Mouse (Mus musculus): ENCODE measurements at regions not wholly inside any gene's neighbourhood (a gene's known extent, or its start where the extent isn't known, plus 50 kb on each side); places are given as distances from the start of the nearest gene placed in this dataset.
A peak's percentile ranks its signal among the peaks of the same experiment; 100 is the strongest.

GRCm38 (mm10) chr3:130827021-130827420, 96.8 kb upstream of the Rpl34 start:
- Histone ChIP-seq H3K27me3 (ENCODE audit: control insufficient read depth, insufficient read depth, low read length) (no peaks in the 10 kb centered on the region), H3K4me1 (ENCODE audit: control insufficient read depth, insufficient read depth, low read length) (no peaks in the 10 kb centered on the region), H3K4me3 (replicated peaks; ENCODE audit: insufficient read depth, low read depth, low read length) (no peak overlapping the region), H3K27ac (ENCODE audit: insufficient read depth, low read length) (no peak overlapping the region)
- TF ChIP-seq CTCF (IDR thresholded peaks at IDR 0.05; ENCODE audit: borderline replicate concordance, insufficient read depth, low read depth, low read length) (no peak), POLR2A (IDR thresholded peaks at IDR 0.05; ENCODE audit: borderline replicate concordance, insufficient read depth, low read length) (no peak)
- 29% methylated on average over 6 of the region's 6 CpGs for WGBS
- DNase-seq = no peak

GRCm38 (mm10) chr3:130819837-130820098, 89.6 kb upstream of the Rpl34 start:
- H3K27ac ChIP-seq (ENCODE audit: insufficient read depth, low read length) = no peak overlapping the region
- H3K4me1 ChIP-seq (ENCODE audit: control insufficient read depth, insufficient read depth, low read length) = no peaks in the 10 kb centered on the region
- no peak for TF ChIP-seq CTCF (IDR thresholded peaks at IDR 0.05; ENCODE audit: borderline replicate concordance, insufficient read depth, low read depth, low read length)
- no peak for TF ChIP-seq POLR2A (IDR thresholded peaks at IDR 0.05; ENCODE audit: borderline replicate concordance, insufficient read depth, low read length)
- 88% methylated on average over 9 of the region's 9 CpGs for WGBS
- H3K27me3 ChIP-seq (ENCODE audit: control insufficient read depth, insufficient read depth, low read length) = no peaks in the 10 kb centered on the region
- DNase-seq = no peak
- H3K4me3 ChIP-seq (replicated peaks; ENCODE audit: insufficient read depth, low read depth, low read length) = no peak overlapping the region

- TF ChIP-seq POLR2A (IDR thresholded peaks at IDR 0.05; ENCODE audit: borderline replicate concordance, insufficient read depth, low read length) (no peak), CTCF (IDR thresholded peaks at IDR 0.05; ENCODE audit: borderline replicate concordance, insufficient read depth, low read depth, low read length) (no peak)
- Histone ChIP-seq H3K4me1 (ENCODE audit: control insufficient read depth, insufficient read depth, low read length) (no peaks in the 10 kb centered on the region), H3K4me3 (replicated peaks; ENCODE audit: insufficient read depth, low read depth, low read length) (peak overlapping the region; percentile 44), H3K27ac (ENCODE audit: insufficient read depth, low read length) (no peak overlapping the region), H3K27me3 (ENCODE audit: control insufficient read depth, insufficient read depth, low read length) (no peaks in the 10 kb centered on the region)
- DNase-seq = no peak
- WGBS = 42% methylated on average over 17 of the region's 17 CpGs
Measured at GRCm38 (mm10) chr3:130819031-130819836, 89.0 kb upstream of the Rpl34 start.

GRCm38 (mm10) chr3:130818467-130819030, 88.4 kb upstream of the Rpl34 start:
- under 1% methylated on average over 18 of the region's 18 CpGs for WGBS
- Histone ChIP-seq H3K27me3 (ENCODE audit: control insufficient read depth, insufficient read depth, low read length) (no peaks in the 10 kb centered on the region), H3K4me1 (ENCODE audit: control insufficient read depth, insufficient read depth, low read length) (no peaks in the 10 kb centered on the region), H3K4me3 (replicated peaks; ENCODE audit: insufficient read depth, low read depth, low read length) (peak overlapping the region; percentile 44), H3K27ac (ENCODE audit: insufficient read depth, low read length) (no peak overlapping the region)
- peak; percentile 87 for TF ChIP-seq CTCF (IDR thresholded peaks at IDR 0.05; ENCODE audit: borderline replicate concordance, insufficient read depth, low read depth, low read length)
- no peak for TF ChIP-seq POLR2A (IDR thresholded peaks at IDR 0.05; ENCODE audit: borderline replicate concordance, insufficient read depth, low read length)
- DNase-seq = peak; percentile 76 to 83

GRCm38 (mm10) chr3:130809696-130810665, 79.8 kb upstream of the Rpl34 start:
- Histone ChIP-seq H3K4me1 (ENCODE audit: control insufficient read depth, insufficient read depth, low read length) (no peaks in the 10 kb centered on the region), H3K27me3 (ENCODE audit: control insufficient read depth, insufficient read depth, low read length) (no peaks in the 10 kb centered on the region), H3K27ac (ENCODE audit: insufficient read depth, low read length) (no peak overlapping the region), H3K4me3 (replicated peaks; ENCODE audit: insufficient read depth, low read depth, low read length) (no peak overlapping the region)
- TF ChIP-seq POLR2A (IDR thresholded peaks at IDR 0.05; ENCODE audit: borderline replicate concordance, insufficient read depth, low read length) = no peak
- TF ChIP-seq CTCF (IDR thresholded peaks at IDR 0.05; ENCODE audit: borderline replicate concordance, insufficient read depth, low read depth, low read length) = no peak
- 64% methylated on average over 19 of the region's 19 CpGs for WGBS
- DNase-seq = no peak

GRCm38 (mm10) chr3:130805345-130805744, 75.1 kb upstream of the Rpl34 start:
- TF ChIP-seq CTCF (IDR thresholded peaks at IDR 0.05; ENCODE audit: borderline replicate concordance, insufficient read depth, low read depth, low read length) (no peak), POLR2A (IDR thresholded peaks at IDR 0.05; ENCODE audit: borderline replicate concordance, insufficient read depth, low read length) (no peak)
- Histone ChIP-seq H3K27ac (ENCODE audit: insufficient read depth, low read length) (no peak overlapping the region), H3K27me3 (ENCODE audit: control insufficient read depth, insufficient read depth, low read length) (no peaks in the 10 kb centered on the region), H3K4me1 (ENCODE audit: control insufficient read depth, insufficient read depth, low read length) (no peaks in the 10 kb centered on the region), H3K4me3 (replicated peaks; ENCODE audit: insufficient read depth, low read depth, low read length) (no peak overlapping the region)
- WGBS = 93% methylated on average over 3 of the region's 3 CpGs
- no peak for DNase-seq

GRCm38 (mm10) chr3:130804327-130804662, 74.1 kb upstream of the Rpl34 start:
- DNase-seq = no peak
- no peaks in the 10 kb centered on the region for H3K4me1 ChIP-seq (ENCODE audit: control insufficient read depth, insufficient read depth, low read length)
- 90% methylated on average over 6 of the region's 6 CpGs for WGBS
- no peak overlapping the region for H3K27ac ChIP-seq (ENCODE audit: insufficient read depth, low read length)
- no peaks in the 10 kb centered on the region for H3K27me3 ChIP-seq (ENCODE audit: control insufficient read depth, insufficient read depth, low read length)
- H3K4me3 ChIP-seq (replicated peaks; ENCODE audit: insufficient read depth, low read depth, low read length) = no peak overlapping the region
- no peak for TF ChIP-seq POLR2A (IDR thresholded peaks at IDR 0.05; ENCODE audit: borderline replicate concordance, insufficient read depth, low read length)
- no peak for TF ChIP-seq CTCF (IDR thresholded peaks at IDR 0.05; ENCODE audit: borderline replicate concordance, insufficient read depth, low read depth, low read length)
